Mouse (Mus musculus): Measurements from ENCODE around the gene Pfkm. TPM values are rescaled to one million over a fixed set of nuclear protein-coding genes. Genes with fewer than 3 reads are reported as not detected.

The Pfkm gene
- polyA plus RNA-seq, 1 experiment from 2014 or later: 41.3 TPM

GRCm38 (mm10) chr15:98091841-98092240, 548 bp upstream of the Pfkm start:
- Histone ChIP-seq H3K9me3 (ENCODE audit: control insufficient read depth, low read length) (no peaks in the 10 kb centered on the region), H3K27me3 (ENCODE audit: control insufficient read depth, insufficient read depth, low read length) (no peaks in the 10 kb centered on the region), H3K27ac (ENCODE audit: low read depth, low read length) (no peak overlapping the region), H3K4me1 (ENCODE audit: control insufficient read depth, insufficient read depth, low read length) (peaks cover 12% of the 10 kb centered on the region), H3K9ac (ENCODE audit: low read length) (peak overlapping the region; percentile 92), H3K4me3 (ENCODE audit: low read depth, low read length) (peak overlapping the region; percentile 97), H3K36me3 (ENCODE audit: control insufficient read depth, insufficient read depth, low read length) (no peaks in the 10 kb centered on the region), H3K4me2 (ENCODE audit: low read depth) (peak overlapping the region; percentile 66)
- no peak for ATAC-seq (ENCODE audit: insufficient read depth, low FRiP score, low TSS enrichment)
- no peak for DNase-seq (ENCODE audit: low spot score)
- WGBS: 36% methylated on average over 4 of the region's 4 CpGs

GRCm38 (mm10) chr15:98093121-98094011, 977 bp downstream of the Pfkm start, which contains the start of gene Senp1:
Gene Senp1, minus strand, starts transcription at chr15:98093744.
- Histone ChIP-seq H3K27me3 (ENCODE audit: control insufficient read depth, insufficient read depth, low read length) (no peaks in the 10 kb centered on the region), H3K36me3 (ENCODE audit: control insufficient read depth, insufficient read depth, low read length) (no peaks in the 10 kb centered on the region), H3K4me2 (ENCODE audit: low read depth) (peak within 1 kb of the TSS; percentile 66), H3K4me3 (ENCODE audit: low read depth, low read length) (peak within 1 kb of the TSS; percentile 97), H3K4me1 (ENCODE audit: control insufficient read depth, insufficient read depth, low read length) (peaks cover 12% of the 10 kb centered on the region), H3K27ac (ENCODE audit: low read depth, low read length) (peak within 1 kb of the TSS; percentile 93), H3K9me3 (ENCODE audit: control insufficient read depth, low read length) (no peaks in the 10 kb centered on the region), H3K9ac (ENCODE audit: low read length) (peak within 1 kb of the TSS; percentile 92)
- ATAC-seq (ENCODE audit: insufficient read depth, low FRiP score, low TSS enrichment): peak; percentile 86
- peak; percentile 89 for DNase-seq (ENCODE audit: low spot score)
- under 1% methylated on average over 56 of the region's 58 CpGs for WGBS

GRCm38 (mm10) chr15:98094905-98095304, 2.5 kb downstream of the Pfkm start:
- Histone ChIP-seq H3K27ac (ENCODE audit: low read depth, low read length) (no peak overlapping the region), H3K4me1 (ENCODE audit: control insufficient read depth, insufficient read depth, low read length) (peaks cover 12% of the 10 kb centered on the region), H3K4me3 (ENCODE audit: low read depth, low read length) (no peak overlapping the region), H3K9me3 (ENCODE audit: control insufficient read depth, low read length) (no peaks in the 10 kb centered on the region), H3K9ac (ENCODE audit: low read length) (no peak overlapping the region), H3K36me3 (ENCODE audit: control insufficient read depth, insufficient read depth, low read length) (no peaks in the 10 kb centered on the region), H3K4me2 (ENCODE audit: low read depth) (no peak overlapping the region), H3K27me3 (ENCODE audit: control insufficient read depth, insufficient read depth, low read length) (no peaks in the 10 kb centered on the region)
- 91% methylated on average over 12 of the region's 12 CpGs for WGBS
- ATAC-seq (ENCODE audit: insufficient read depth, low FRiP score, low TSS enrichment) (no peak), DNase-seq (ENCODE audit: low spot score) (no peak)

- DNase-seq (ENCODE audit: low spot score) (no peak), ATAC-seq (ENCODE audit: insufficient read depth, low FRiP score, low TSS enrichment) (no peak)
- Histone ChIP-seq H3K36me3 (ENCODE audit: control insufficient read depth, insufficient read depth, low read length) (no peaks in the 10 kb centered on the region), H3K4me1 (ENCODE audit: control insufficient read depth, insufficient read depth, low read length) (peaks cover 5% of the 10 kb centered on the region), H3K4me2 (ENCODE audit: low read depth) (no peak overlapping the region), H3K27ac (ENCODE audit: low read depth, low read length) (no peak overlapping the region), H3K27me3 (ENCODE audit: control insufficient read depth, insufficient read depth, low read length) (no peaks in the 10 kb centered on the region), H3K9ac (ENCODE audit: low read length) (no peak overlapping the region), H3K4me3 (ENCODE audit: low read depth, low read length) (no peak overlapping the region), H3K9me3 (ENCODE audit: control insufficient read depth, low read length) (no peaks in the 10 kb centered on the region)
- WGBS: 56% methylated on average over 3 of the region's 3 CpGs
Measured at GRCm38 (mm10) chr15:98096957-98097356, 4.6 kb downstream of the Pfkm start.

GRCm38 (mm10) chr15:98098519-98098918, 6.1 kb downstream of the Pfkm start:
- Histone ChIP-seq H3K27me3 (ENCODE audit: control insufficient read depth, insufficient read depth, low read length) (no peaks in the 10 kb centered on the region), H3K9ac (ENCODE audit: low read length) (no peak overlapping the region), H3K9me3 (ENCODE audit: control insufficient read depth, low read length) (no peaks in the 10 kb centered on the region), H3K4me1 (ENCODE audit: control insufficient read depth, insufficient read depth, low read length) (no peaks in the 10 kb centered on the region; the same call in 1 of the 2 replicates), H3K4me3 (ENCODE audit: low read depth, low read length) (no peak overlapping the region), H3K4me2 (ENCODE audit: low read depth) (no peak overlapping the region), H3K27ac (ENCODE audit: low read depth, low read length) (no peak overlapping the region), H3K36me3 (ENCODE audit: control insufficient read depth, insufficient read depth, low read length) (no peaks in the 10 kb centered on the region)
- WGBS: 93% methylated on average over 9 of the region's 9 CpGs
- ATAC-seq (ENCODE audit: insufficient read depth, low FRiP score, low TSS enrichment): no peak
- no peak for DNase-seq (ENCODE audit: low spot score)

- Histone ChIP-seq H3K36me3 (ENCODE audit: control insufficient read depth, insufficient read depth, low read length) (no peaks in the 10 kb centered on the region), H3K27me3 (ENCODE audit: control insufficient read depth, insufficient read depth, low read length) (no peaks in the 10 kb centered on the region), H3K9ac (ENCODE audit: low read length) (no peak overlapping the region), H3K4me3 (ENCODE audit: low read depth, low read length) (no peak overlapping the region), H3K27ac (ENCODE audit: low read depth, low read length) (no peak overlapping the region), H3K4me1 (ENCODE audit: control insufficient read depth, insufficient read depth, low read length) (no peaks in the 10 kb centered on the region), H3K4me2 (ENCODE audit: low read depth) (no peak overlapping the region), H3K9me3 (ENCODE audit: control insufficient read depth, low read length) (no peaks in the 10 kb centered on the region)
- ATAC-seq (ENCODE audit: insufficient read depth, low FRiP score, low TSS enrichment) (no peak), DNase-seq (ENCODE audit: low spot score) (no peak)
- WGBS: 88% methylated on average over 6 of the region's 6 CpGs
Measured at GRCm38 (mm10) chr15:98102401-98102800, 10.0 kb downstream of the Pfkm start.

GRCm38 (mm10) chr15:98106506-98106905, 14.1 kb downstream of the Pfkm start:
- 89% methylated on average over 6 of the region's 6 CpGs for WGBS
- H3K9me3 ChIP-seq (ENCODE audit: control insufficient read depth, low read length): no peaks in the 10 kb centered on the region

GRCm38 (mm10) chr15:98107230-98107629, 14.8 kb downstream of the Pfkm start:
- no peak for ATAC-seq (ENCODE audit: insufficient read depth, low FRiP score, low TSS enrichment)
- Histone ChIP-seq H3K9ac (ENCODE audit: low read length) (no peak overlapping the region), H3K4me2 (ENCODE audit: low read depth) (no peak overlapping the region), H3K27ac (ENCODE audit: low read depth, low read length) (no peak overlapping the region), H3K36me3 (ENCODE audit: control insufficient read depth, insufficient read depth, low read length) (no peaks in the 10 kb centered on the region), H3K4me3 (ENCODE audit: low read depth, low read length) (no peak overlapping the region), H3K9me3 (ENCODE audit: control insufficient read depth, low read length) (no peaks in the 10 kb centered on the region), H3K27me3 (ENCODE audit: control insufficient read depth, insufficient read depth, low read length) (no peaks in the 10 kb centered on the region), H3K4me1 (ENCODE audit: control insufficient read depth, insufficient read depth, low read length) (0 out of 2 replicates have a peak, but pooled peaks cover 2% of the 10 kb centered on the region)
- no peak for DNase-seq (ENCODE audit: low spot score)
- WGBS: 86% methylated on average over 6 of the region's 6 CpGs

More at GRCm38 (mm10) chr15:98106506-98106905, 14.1 kb downstream of the Pfkm start:
- ATAC-seq (ENCODE audit: insufficient read depth, low FRiP score, low TSS enrichment) (no peak), DNase-seq (ENCODE audit: low spot score) (no peak)
- Histone ChIP-seq H3K27ac (ENCODE audit: low read depth, low read length) (no peak overlapping the region), H3K4me1 (ENCODE audit: control insufficient read depth, insufficient read depth, low read length) (0 out of 2 replicates have a peak, but pooled peaks cover 2% of the 10 kb centered on the region), H3K36me3 (ENCODE audit: control insufficient read depth, insufficient read depth, low read length) (no peaks in the 10 kb centered on the region), H3K4me3 (ENCODE audit: low read depth, low read length) (no peak overlapping the region), H3K27me3 (ENCODE audit: control insufficient read depth, insufficient read depth, low read length) (no peaks in the 10 kb centered on the region), H3K4me2 (ENCODE audit: low read depth) (no peak overlapping the region), H3K9ac (ENCODE audit: low read length) (no peak overlapping the region)
